Mouse (Mus musculus) spleen, adult 2 months (tissue): ENCODE results near the gene Tbx21.

Experiments
- CTCF ChIP-seq: fragments of 200-500 bp; IDR thresholded peaks from 2 replicates; pipeline ENCODE4 v1.5.1; 2011; ENCODE audit warnings: mild to moderate bottlenecking, inconsistent platforms; ENCODE audit not compliant: insufficient read depth, insufficient read length, insufficient replicate concordance; ENCODE audit errors: extremely low read depth
- POLR2A ChIP-seq: fragments of 200-500 bp; IDR thresholded peaks from 2 replicates; pipeline ENCODE4 v1.6.1; 2011; ENCODE audit warnings: low read depth, low read length, inconsistent platforms

DNA sequence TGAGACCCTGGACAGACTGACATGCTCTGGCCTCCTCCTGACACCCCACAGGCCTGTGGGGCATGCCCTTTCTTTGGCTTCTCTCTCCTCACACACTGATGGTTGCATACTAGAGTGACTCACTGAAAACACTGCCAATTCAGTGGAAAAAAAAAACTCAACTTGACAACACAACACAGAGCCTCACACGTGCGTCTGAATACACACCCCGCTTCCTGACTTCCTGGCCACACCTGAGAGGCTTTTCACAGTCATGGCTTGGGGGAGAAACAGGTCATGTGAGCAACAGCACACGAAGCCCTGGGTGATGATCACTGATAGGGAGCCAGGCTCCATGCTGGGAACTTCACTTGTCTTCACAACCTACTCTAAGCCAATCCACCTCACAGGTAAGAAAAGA is 25.7 kb upstream of the Tbx21 start:
- no peak for TF ChIP-seq POLR2A
- TF ChIP-seq CTCF = no peak
